Mouse (Mus musculus): ENCODE measurements around the gene Tbl3.

The Tbl3 gene

DNA sequence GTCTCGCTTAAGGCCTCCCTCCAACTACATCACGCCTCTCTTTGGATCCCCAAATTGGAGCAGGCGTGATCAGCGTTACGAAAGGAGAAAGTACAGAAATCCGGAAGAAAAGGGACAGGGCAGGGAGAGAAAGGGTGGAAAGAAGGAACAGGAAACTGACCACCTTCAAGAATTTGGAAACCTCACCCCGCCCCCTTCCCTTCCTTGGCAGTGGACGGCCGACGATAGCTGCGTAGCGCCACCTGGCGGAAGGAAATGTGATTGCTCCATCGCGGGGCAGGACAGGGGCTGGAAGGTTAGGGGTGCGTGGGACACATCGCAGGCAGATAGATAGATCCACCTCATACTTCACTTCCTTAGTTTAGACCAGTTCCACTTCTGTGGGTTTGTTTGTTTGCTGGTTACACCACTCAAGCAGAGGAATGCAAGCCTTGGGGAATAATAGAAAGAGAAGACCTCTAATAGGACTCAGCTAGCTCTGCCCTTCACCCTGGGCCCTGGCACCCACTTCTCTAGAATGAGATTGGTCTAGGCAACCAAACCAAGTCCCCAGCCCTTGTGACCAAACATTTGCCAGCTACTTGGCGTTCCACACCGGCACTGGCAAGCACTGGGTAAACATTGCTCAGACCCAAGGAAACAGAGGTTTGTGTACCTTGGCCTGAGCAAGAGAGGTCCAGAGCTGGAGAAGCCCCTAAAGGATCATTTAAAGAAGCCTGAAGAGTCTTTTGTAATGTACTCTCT lies 53.3 kb downstream of the Tbl3 start:
- DNase-seq (ENCODE audit: low spot score in 2 of 2): peak; percentile 71 to 89

DNA sequence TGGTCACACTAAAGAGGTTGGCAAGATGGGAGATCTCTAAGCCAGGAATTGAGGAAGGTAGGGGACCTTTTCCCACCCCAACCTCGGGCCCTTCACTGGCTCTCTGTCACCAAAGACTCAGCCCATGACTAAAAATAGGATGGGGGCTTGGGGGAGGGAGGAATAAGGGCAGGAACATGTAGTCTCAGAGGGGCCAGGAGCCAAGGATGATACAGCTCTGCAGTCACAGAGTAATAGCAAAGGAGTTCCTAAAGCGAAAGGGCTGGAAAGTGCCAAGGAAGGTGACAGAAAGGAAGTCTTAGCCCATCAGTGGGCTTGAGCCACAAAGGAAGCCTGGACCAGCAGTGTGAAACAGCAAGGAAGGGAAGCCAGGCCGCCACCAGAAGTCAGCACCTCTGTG lies 55.6 kb downstream of the Tbl3 start:
- no peak for DNase-seq (ENCODE audit: low spot score in 2 of 2)

DNA sequence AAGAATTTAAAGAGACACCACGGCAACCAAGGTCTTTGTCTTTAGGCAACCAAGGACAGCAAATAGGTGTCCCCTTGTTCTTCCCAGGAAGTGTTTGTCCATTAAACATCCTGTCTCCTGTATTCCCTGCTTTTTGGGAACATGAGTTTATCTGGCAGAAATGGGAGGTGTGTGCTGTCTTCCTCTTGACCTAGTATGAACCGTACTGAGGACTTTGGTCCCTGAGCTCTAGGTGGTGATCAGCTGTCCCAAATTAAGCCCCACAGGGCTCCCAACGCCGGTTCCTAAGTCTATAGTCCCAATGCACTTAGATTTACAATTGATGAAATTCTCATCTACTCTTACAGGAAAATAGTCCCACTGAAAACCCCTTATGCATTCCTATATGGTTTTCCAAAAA lies 56.7 kb downstream of the Tbl3 start:
- no peak for DNase-seq (ENCODE audit: low spot score in 2 of 2)

DNA sequence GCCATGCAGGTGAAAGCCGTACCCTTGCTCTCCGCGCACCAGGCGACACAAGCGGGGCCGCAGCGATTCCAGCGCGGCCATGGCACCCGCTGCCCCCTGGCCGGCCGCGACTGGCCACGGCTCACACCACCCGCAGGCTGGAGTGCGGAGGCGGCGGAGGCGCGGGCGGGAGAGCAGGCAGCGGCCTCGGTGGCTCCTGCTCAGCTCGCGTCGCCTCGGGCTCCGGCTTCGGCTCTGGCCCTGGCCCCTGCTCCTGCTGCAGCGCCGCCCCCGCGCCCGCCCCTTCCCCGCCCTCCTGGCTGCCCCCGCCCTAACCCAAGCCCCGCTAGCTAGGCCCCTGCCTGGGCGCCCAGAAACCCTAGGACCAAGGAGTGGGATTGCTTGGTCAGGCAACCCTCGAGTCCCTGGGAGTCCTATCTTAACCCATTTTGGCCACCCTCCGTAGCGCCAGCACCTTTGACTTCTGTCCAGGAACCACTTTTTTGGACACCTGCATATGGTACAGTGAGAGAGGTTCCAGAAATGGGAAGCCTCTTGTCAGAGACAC lies 57.3 kb downstream of the Tbl3 start, which contains the start of gene Slc9a3r2:
TSS of gene Slc9a3r2 (minus strand) at position 258 of the 547 bp plus-strand sequence.
- DNase-seq (ENCODE audit: low spot score in 2 of 2): peak in 1 of 2 experiments; percentile 69

DNA sequence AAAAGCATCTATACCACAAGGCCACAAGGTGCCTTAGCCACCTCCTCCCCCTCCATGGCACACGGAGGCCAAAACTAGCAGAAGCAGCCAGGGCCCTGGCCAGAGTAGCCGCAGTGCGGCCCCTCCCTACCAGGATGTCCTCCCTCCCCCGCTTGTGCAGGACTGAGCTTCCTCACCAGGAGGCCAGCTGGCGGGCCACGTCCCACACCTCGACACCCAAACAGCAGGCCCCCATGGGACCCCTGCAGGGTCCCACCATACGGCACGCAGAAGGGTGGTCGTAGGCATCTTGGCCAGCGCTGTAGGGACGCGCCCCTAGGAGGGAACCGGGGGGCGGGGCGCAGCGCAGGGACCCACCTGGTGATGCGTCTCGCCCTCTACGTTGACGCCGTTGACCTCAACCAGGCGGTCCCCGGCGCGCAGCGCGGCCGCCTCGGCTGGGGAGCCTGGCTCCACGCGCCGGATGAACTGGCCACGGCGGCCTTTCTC lies 57.8 kb downstream of the Tbl3 start:
- DNase-seq (ENCODE audit: low spot score in 2 of 2): peak in 1 of 2 experiments; percentile 70

DNA sequence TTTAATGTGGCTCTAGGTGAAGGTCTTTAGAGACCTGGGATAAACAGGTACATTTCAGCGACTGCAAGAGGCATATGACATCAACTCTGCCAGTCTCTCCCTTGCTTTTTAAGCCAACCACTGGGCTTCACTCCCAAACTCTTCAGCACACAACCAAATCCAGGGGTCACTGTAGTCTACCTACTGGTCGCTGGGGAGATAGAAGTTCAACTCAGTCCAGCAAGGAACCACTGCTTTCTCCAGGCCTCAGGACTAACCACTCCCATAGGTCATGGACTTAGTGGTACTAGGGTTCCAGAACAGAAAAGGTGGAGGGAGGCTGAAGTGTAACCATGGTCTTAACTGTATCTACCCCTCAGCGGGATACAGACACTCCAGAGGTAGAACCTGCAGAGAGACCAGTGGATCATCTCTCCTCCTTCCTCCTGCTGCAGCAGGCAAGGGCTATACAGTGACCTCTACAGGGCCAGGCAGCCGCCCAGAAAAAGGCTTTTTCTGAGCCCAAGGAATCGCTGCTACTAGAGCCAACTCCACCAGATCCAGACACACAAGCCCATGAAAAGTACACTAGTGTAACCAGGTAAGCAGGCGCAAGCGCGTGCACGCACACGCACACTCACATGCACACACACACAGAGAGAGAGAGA lies 58.6 kb downstream of the Tbl3 start:
- DNase-seq (ENCODE audit: low spot score in 2 of 2): no peak

Measured in spleen, postnatal 4 days (tissue).